Mouse (Mus musculus) hindlimb bud, embryonic 11.5 days (tissue): ENCODE measurements at regions not wholly inside any gene's neighbourhood (a gene's known extent, or its start where the extent isn't known, plus 50 kb on each side); places are given as distances from the start of the nearest gene placed in this dataset.

Experiments
- DNase-seq: peaks from one replicate; pipeline ENCODE4 v3.0.0-alpha.2; 2012; ENCODE audit warnings: low read depth, low spot score; ENCODE audit errors: extremely low spot score

DNA sequence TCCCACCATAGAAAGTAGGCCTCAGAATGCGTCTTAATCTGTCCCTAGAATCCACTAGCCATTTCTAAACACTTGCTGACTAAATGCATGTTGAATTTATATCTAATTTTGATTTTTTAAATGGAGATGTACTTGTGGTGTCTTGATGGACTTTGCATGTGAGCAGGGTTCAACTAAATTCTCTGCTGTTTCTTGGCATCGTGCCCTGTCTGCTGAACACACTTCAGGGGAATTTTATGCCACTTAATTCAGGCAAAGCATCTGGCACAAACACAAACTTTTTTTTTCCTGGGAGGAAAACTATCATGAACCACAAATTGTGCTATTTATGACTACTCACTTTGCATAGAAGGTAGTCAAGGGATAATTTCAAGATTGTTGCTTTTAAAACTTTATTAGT, 87.7 kb downstream of the Stc2 start:
- no peak for DNase-seq

DNA sequence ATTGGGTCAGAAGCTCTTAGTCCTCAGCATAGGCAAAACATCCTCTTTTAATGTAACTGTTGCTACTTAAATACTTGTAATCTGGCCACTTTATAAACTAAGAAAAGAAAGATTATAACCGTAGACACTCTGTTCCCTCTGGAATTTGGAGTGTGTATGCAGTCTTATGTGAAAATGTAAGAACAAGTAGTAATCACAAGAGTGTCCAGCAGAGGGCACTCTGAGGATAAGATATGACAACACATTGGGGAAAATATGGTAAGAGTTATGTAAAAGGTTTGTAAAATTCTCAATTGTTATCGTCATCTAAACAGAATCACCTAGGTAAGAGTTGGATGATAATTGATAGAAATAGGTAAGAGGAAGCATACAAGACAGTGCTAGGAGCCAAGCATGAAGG, 66.2 kb upstream of the Gm17332 start:
- DNase-seq, result peak; percentile 73
